Mouse (Mus musculus) midbrain, embryonic 13.5 days (tissue): Measurements from ENCODE around the gene Mettl9. TPM values are rescaled to one million over a fixed set of nuclear protein-coding genes. Genes with fewer than 3 reads are reported as not detected.

Source experiments
- polyA plus RNA-seq: library from polyadenylated mRNA; unstranded; fragments of >200 nt; fragmentation: Nextera tagmentation; extraction: Ambion mirVana; gene quantifications from 2 replicates; pipeline ENCODE4 v1.2.1, GENCODE M21; 2015

The Mettl9 gene
- polyA plus RNA-seq, 1 experiment from 2014 or later: 214 TPM

Other genes with a start within 250 kb of the Mettl9 start
- gene Gm5737, start 222.1 kb upstream of the Mettl9 start, polyA plus RNA-seq: not detected in 2 replicates
- gene Eef2k, start 191.6 kb upstream of the Mettl9 start, polyA plus RNA-seq: 23.9 and 26.4 TPM in 2 replicates
- gene Polr3e, start 116.7 kb upstream of the Mettl9 start, polyA plus RNA-seq: 24.6 and 27.7 TPM in 2 replicates
- 14.7 and 15.6 TPM in 2 replicates for gene Cdr2, start 52.1 kb upstream of the Mettl9 start, polyA plus RNA-seq
- gene Mfsd13b, start 51.9 kb upstream of the Mettl9 start, polyA plus RNA-seq: not detected in 2 replicates
- gene Igsf6, start 40.1 kb downstream of the Mettl9 start, polyA plus RNA-seq: 0.87 and 0.92 TPM in 2 replicates
- gene Otoa, start 47.2 kb downstream of the Mettl9 start, polyA plus RNA-seq: 0.13 and 0.19 TPM in 2 replicates